Mouse (Mus musculus): ENCODE data around the gene Rhbdd1. TPM values are rescaled to one million over a fixed set of nuclear protein-coding genes. Genes with fewer than 3 reads are reported as not detected.

Gene Rhbdd1
- polyA plus RNA-seq, 1 experiment from 2014 or later = 12.5 TPM

DNA sequence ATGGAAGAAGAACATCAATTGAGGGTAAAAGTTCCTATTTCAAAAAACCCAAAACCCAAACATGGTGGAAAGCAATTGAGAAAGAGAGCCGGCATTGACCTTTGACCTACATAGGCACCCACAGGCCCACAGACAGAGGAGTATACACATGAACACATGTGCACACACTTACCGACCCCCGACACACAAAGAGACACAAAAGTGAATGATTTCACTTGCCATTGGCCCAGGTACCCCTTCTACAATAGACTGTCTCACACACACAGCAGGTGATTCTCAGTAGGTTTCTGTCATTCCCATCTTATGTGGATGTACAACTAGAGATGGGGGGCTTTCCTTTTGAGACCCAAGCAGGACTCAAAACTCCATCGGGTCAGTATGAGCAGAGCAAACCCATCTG lies 159.6 kb downstream of the Rhbdd1 start:
- no peak overlapping the region for H3K4me3 ChIP-seq (ENCODE audit: low read length)
- H3K4me2 ChIP-seq (ENCODE audit: low read depth, low read length) = no peak overlapping the region
- no peak for ATAC-seq (ENCODE audit: low read depth)
- no peaks in the 10 kb centered on the region for H3K36me3 ChIP-seq (ENCODE audit: control insufficient read depth, insufficient read depth, low read length)
- WGBS = 75% methylated on average over 4 of the region's 4 CpGs
- no peaks in the 10 kb centered on the region for H3K27me3 ChIP-seq (ENCODE audit: control insufficient read depth, insufficient read depth, low read depth, low read length)
- H3K4me1 ChIP-seq (replicated peaks; ENCODE audit: control insufficient read depth, insufficient read depth, low read length) = 0 out of 2 replicates have a peak, but pooled peaks cover 2% of the 10 kb centered on the region
- H3K9me3 ChIP-seq (ENCODE audit: control insufficient read depth, low read length) = no peaks in the 10 kb centered on the region
- no peak overlapping the region for H3K9ac ChIP-seq (ENCODE audit: low read length)
- no peak overlapping the region for H3K27ac ChIP-seq (ENCODE audit: low read length)

DNA sequence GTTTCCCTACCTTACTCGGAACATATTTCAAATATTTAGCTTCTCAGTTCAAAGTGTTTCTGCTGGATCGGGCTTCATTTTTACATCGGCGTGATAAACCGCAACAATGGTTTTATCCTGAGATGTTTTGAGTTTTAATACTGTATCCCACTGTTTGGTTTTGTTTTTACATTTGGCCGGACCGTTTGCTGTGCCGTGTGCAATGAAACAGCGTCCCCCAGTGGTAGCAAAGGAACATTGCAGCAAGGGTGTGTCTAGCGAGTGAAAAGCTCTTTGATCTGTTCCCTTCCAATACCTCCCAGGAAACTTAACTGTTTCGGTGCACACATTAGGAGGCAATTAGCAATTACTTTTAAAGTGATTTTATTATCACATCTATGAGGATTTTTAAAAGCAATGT lies 160.0 kb downstream of the Rhbdd1 start:
- Histone ChIP-seq H3K4me2 (ENCODE audit: low read depth, low read length) (no peak overlapping the region), H3K27ac (ENCODE audit: low read length) (no peak overlapping the region), H3K4me1 (replicated peaks; ENCODE audit: control insufficient read depth, insufficient read depth, low read length) (0 out of 2 replicates have a peak, but pooled peaks cover 2% of the 10 kb centered on the region)

DNA sequence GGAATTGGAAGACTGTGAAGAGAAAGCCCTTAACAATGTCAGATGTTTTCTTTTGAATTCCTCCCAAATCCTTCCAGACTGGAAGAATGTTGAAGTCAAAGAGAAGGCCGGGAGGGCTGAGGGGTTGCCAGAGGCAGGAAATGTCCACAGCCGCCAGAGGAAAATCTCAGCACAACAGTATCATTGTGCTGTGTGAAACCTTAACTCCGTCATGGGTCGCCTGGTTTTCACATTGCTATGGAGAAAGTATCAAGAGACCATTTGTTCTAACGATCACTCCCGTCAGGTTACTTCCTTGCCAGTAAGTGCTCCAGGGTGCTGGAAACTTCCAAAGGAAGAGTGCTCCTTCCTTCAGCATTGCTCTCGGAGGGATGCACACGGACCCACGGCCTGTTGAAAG lies 160.5 kb downstream of the Rhbdd1 start:
- 20% methylated on average over 9 of the region's 9 CpGs for WGBS
- H3K27ac ChIP-seq (ENCODE audit: low read length) = peak overlapping the region; percentile 25
- 0 out of 2 replicates have a peak, but pooled peaks have one; percentile 38 for ATAC-seq (ENCODE audit: low read depth)

More for the DNA sequence above, 160.0 kb downstream of the Rhbdd1 start:
- no peaks in the 10 kb centered on the region for H3K36me3 ChIP-seq (ENCODE audit: control insufficient read depth, insufficient read depth, low read length)
- no peaks in the 10 kb centered on the region for H3K27me3 ChIP-seq (ENCODE audit: control insufficient read depth, insufficient read depth, low read depth, low read length)
- H3K9me3 ChIP-seq (ENCODE audit: control insufficient read depth, low read length) = no peaks in the 10 kb centered on the region
- ATAC-seq (ENCODE audit: low read depth) = no peak
- no peak overlapping the region for H3K4me3 ChIP-seq (ENCODE audit: low read length)
- no peak overlapping the region for H3K9ac ChIP-seq (ENCODE audit: low read length)
- 36% methylated on average over 11 of the region's 11 CpGs for WGBS

DNA sequence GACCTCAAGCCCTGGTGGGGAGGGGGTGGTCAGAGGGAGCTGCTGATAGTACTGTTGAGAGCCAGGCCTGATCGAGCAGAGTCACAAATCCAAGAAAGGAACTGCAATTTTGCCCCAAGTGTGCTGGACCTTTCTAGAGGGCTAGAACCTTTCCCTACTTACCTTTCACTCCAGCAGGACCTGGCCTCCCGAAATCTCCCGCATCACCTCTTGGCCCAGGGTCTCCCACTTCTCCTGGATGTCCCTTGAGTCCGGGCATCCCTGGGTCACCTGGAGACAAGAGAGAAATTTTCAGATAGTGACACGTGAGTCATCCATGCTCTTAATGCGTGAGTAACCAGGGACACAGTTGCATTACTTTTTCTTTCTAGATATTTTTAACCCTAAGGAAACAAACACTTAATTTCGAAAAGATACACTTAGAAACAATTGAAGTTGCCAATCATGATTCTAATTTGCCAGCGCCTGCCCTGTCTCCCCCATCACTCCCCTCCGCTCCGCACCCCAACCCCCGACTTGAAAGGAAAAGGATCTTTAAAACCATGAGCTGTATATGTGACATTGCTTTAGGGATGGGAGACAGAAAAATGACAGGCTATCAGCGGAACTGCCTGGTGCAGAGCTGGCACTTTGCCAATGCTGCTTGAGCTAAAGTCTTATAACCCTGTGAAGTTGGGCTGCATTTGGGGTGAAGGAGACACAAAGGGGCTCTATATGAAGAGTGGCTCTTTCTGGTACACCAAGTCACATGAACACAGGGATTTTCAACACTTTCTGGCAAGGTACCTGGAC lies 163.6 kb downstream of the Rhbdd1 start:
- no peak overlapping the region for H3K27ac ChIP-seq (ENCODE audit: low read length)

More for the DNA sequence above, 160.5 kb downstream of the Rhbdd1 start:
- Histone ChIP-seq H3K36me3 (ENCODE audit: control insufficient read depth, insufficient read depth, low read length) (no peaks in the 10 kb centered on the region), H3K9me3 (ENCODE audit: control insufficient read depth, low read length) (no peaks in the 10 kb centered on the region), H3K4me3 (ENCODE audit: low read length) (no peak overlapping the region), H3K4me1 (replicated peaks; ENCODE audit: control insufficient read depth, insufficient read depth, low read length) (0 out of 2 replicates have a peak, but pooled peaks cover 2% of the 10 kb centered on the region), H3K4me2 (ENCODE audit: low read depth, low read length) (no peak overlapping the region), H3K27me3 (ENCODE audit: control insufficient read depth, insufficient read depth, low read depth, low read length) (no peaks in the 10 kb centered on the region), H3K9ac (ENCODE audit: low read length) (no peak overlapping the region)

DNA sequence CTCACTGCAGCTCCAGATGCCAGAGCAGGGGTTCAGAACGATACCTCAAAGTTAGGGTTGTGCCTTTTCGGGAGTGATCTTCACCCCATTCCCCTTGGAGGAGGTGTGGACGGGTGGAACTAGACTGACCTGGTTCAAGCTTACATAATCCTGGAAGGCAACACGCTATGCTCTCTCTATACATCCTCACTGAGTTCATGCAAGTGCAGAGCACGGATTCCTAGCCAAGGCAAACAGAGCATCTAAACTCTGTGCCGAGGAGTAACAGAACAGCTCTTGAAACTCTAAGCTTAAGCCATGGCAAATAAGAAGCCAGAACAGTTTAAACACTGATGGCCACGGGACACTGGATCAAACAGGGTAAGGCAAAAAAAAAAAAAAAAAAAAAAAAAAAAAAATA lies 166.1 kb downstream of the Rhbdd1 start:
- H3K9me3 ChIP-seq (ENCODE audit: control insufficient read depth, low read length) = no peaks in the 10 kb centered on the region
- H3K9ac ChIP-seq (ENCODE audit: low read length) = no peak overlapping the region
- 64% methylated on average over 7 of the region's 7 CpGs for WGBS
- no peaks in the 10 kb centered on the region for H3K27me3 ChIP-seq (ENCODE audit: control insufficient read depth, insufficient read depth, low read depth, low read length)
- no peak overlapping the region for H3K4me3 ChIP-seq (ENCODE audit: low read length)
- no peak overlapping the region for H3K4me2 ChIP-seq (ENCODE audit: low read depth, low read length)
- H3K36me3 ChIP-seq (ENCODE audit: control insufficient read depth, insufficient read depth, low read length) = no peaks in the 10 kb centered on the region
- H3K27ac ChIP-seq (ENCODE audit: low read length) = no peak overlapping the region
- no peak for ATAC-seq (ENCODE audit: low read depth)
- no peaks in the 10 kb centered on the region for H3K4me1 ChIP-seq (replicated peaks; ENCODE audit: control insufficient read depth, insufficient read depth, low read length)

More for the DNA sequence above, 163.6 kb downstream of the Rhbdd1 start:
- no peak overlapping the region for H3K4me2 ChIP-seq (ENCODE audit: low read depth, low read length)
- ATAC-seq (ENCODE audit: low read depth) = no peak
- H3K9ac ChIP-seq (ENCODE audit: low read length) = no peak overlapping the region
- H3K4me1 ChIP-seq (replicated peaks; ENCODE audit: control insufficient read depth, insufficient read depth, low read length) = no peaks in the 10 kb centered on the region
- H3K4me3 ChIP-seq (ENCODE audit: low read length) = no peak overlapping the region
- no peaks in the 10 kb centered on the region for H3K9me3 ChIP-seq (ENCODE audit: control insufficient read depth, low read length)
- 73% methylated on average over 12 of the region's 12 CpGs for WGBS
- H3K27me3 ChIP-seq (ENCODE audit: control insufficient read depth, insufficient read depth, low read depth, low read length) = no peaks in the 10 kb centered on the region
- no peaks in the 10 kb centered on the region for H3K36me3 ChIP-seq (ENCODE audit: control insufficient read depth, insufficient read depth, low read length)

DNA sequence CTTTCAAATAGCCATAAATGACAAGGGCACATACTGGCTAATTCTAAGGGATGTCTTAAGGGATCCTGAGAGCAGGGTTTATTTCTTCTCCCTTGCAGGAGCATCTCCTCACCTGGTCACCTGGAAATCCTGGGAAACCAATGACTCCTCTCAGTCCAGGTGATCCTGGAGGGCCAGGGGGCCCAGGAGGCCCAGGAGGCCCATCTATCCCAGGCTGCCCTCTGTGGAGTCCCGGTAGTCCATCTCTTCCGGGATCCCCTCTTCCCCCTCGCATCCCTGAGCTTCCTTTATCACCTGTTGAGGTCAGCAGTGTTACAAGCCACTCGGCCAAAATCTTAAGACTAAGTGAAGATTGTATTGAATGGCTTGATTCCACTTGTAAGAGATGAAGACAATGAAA lies 170.1 kb downstream of the Rhbdd1 start:
- ATAC-seq (ENCODE audit: low read depth) = no peak
- WGBS = 69% methylated on average over 4 of the region's 4 CpGs

DNA sequence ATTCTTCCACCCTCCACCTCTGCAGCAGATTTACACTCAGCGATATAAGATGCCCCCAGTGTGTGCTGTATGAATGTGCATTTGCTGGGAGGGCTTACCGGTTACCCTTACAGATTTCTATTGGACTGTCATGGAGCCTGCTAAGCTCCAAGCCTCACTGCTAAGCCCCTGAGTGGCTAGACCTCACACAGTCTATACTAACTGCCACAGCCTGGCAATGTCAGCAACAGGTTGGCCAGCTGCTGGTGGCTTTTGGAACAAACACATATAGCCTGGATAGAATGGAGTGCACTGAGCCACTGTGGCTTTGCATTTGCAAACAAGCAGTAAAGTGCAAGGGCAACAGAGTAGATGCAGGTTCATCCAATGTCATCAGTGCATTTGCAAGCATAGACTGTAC lies 175.7 kb downstream of the Rhbdd1 start:
- ATAC-seq (ENCODE audit: low read depth) = no peak
- Histone ChIP-seq H3K4me1 (replicated peaks; ENCODE audit: control insufficient read depth, insufficient read depth, low read length) (no peaks in the 10 kb centered on the region), H3K9me3 (ENCODE audit: control insufficient read depth, low read length) (no peaks in the 10 kb centered on the region), H3K4me2 (ENCODE audit: low read depth, low read length) (no peak overlapping the region), H3K9ac (ENCODE audit: low read length) (no peak overlapping the region), H3K4me3 (ENCODE audit: low read length) (no peak overlapping the region), H3K27me3 (ENCODE audit: control insufficient read depth, insufficient read depth, low read depth, low read length) (no peaks in the 10 kb centered on the region), H3K36me3 (ENCODE audit: control insufficient read depth, insufficient read depth, low read length) (no peaks in the 10 kb centered on the region), H3K27ac (ENCODE audit: low read length) (no peak overlapping the region)
- 83% methylated on average over 2 of the region's 2 CpGs for WGBS

More for the DNA sequence above, 170.1 kb downstream of the Rhbdd1 start:
- H3K36me3 ChIP-seq (ENCODE audit: control insufficient read depth, insufficient read depth, low read length) = no peaks in the 10 kb centered on the region
- H3K27ac ChIP-seq (ENCODE audit: low read length) = no peak overlapping the region
- no peak overlapping the region for H3K4me2 ChIP-seq (ENCODE audit: low read depth, low read length)
- no peaks in the 10 kb centered on the region for H3K9me3 ChIP-seq (ENCODE audit: control insufficient read depth, low read length)
- H3K9ac ChIP-seq (ENCODE audit: low read length) = no peak overlapping the region
- no peaks in the 10 kb centered on the region for H3K27me3 ChIP-seq (ENCODE audit: control insufficient read depth, insufficient read depth, low read depth, low read length)
- no peaks in the 10 kb centered on the region for H3K4me1 ChIP-seq (replicated peaks; ENCODE audit: control insufficient read depth, insufficient read depth, low read length)
- H3K4me3 ChIP-seq (ENCODE audit: low read length) = no peak overlapping the region

Small RNA genes within 50 kb of the gene (microRNA-seq; reads per million reads assigned to microRNA genes)
- not detected for gene Gm22112

Other genes starting within 250 kb of the Rhbdd1 start
- gene Gm9747, start 83.3 kb upstream of the Rhbdd1 start, polyA plus RNA-seq (2015; fragmentation: Nextera tagmentation; extraction: Ambion mirVana) = 32.1 and 33.9 TPM in 2 replicates
- 10.2 and 11.9 TPM in 2 replicates for gene Irs1, start 25.0 kb upstream of the Rhbdd1 start, polyA plus RNA-seq (2015; fragmentation: Nextera tagmentation; extraction: Ambion mirVana)